Comparison of ENCODE assay signal across 9 mouse cellular contexts in the genomic region with DNA sequence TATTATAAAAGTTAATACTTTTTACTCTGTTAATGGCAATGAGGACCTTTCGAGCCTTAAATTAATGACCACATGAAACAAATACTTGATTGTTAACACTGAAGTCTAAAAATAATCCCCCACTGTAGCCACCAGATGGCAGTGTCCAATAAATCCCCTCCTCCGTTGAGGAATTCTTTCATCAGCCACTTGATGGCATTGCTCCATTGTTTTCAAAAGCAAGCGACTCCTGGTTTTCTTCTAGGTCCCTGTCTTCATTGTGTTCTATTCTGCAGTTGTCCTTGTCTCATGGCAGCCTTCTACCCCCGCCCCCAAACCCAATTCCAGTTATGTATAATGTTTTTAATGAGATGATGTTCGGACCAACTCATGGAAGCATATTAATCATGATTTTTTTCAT.
DNase-seq lines count a peak whose midpoint lies in the region; ATAC-seq and TF ChIP-seq lines count a peak whose summit lies in the region.
"Had no signal": no experiment of that assay in that cellular context is flagged by ENCODE, and none has a peak within 500 bp of the region (broad histone marks: within the 10 kb centered on the region; RNA-seq: fewer than 3 reads in every experiment).

No protein-coding gene starts in this region.

- DNase-seq in NIH3T3 (ENCODE audit: low read depth) = peak; percentile 83
- DNase-seq in cerebellum, postnatal 36 days = peak; percentile 41 to 69
- DNase-seq in heart, postnatal 4 days = peak; percentile 63
- peak; percentile 18 to 33 for DNase-seq in left cerebral cortex, postnatal 36 days (ENCODE audit: low spot score in 2 of 2)
- no peak for DNase-seq in thymus, adult 18-20 months
- DNase-seq: liver, embryonic 13.5 days had no signal

- intact Hi-C loops in left cerebral cortex, postnatal 36 days (cut with DNase I) = loop anchor here (1.0 to 5.0 kb wide), 3 partner anchors 215 to 547 kb away; no protein-coding TSS in a partner anchor

- H3K27ac ChIP-seq in intestine, postnatal 0 days (ENCODE audit: low read depth, low read length) = no peak overlapping the region
- H3K27ac ChIP-seq in intestine, embryonic 15.5 days = no peak overlapping the region
- H3K27ac ChIP-seq in neural tube, embryonic 13.5 days (replicated peaks) = no peak overlapping the region
- H3K27ac ChIP-seq: liver, embryonic 13.5 days had no signal

- 17% methylated on average over 5 of the region's 5 CpGs for WGBS in intestine, postnatal 0 days
- WGBS in intestine, embryonic 15.5 days = 16% methylated on average over 5 of the region's 5 CpGs
- 19% methylated on average over 5 of the region's 5 CpGs for WGBS in neural tube, embryonic 13.5 days

- ATAC-seq in intestine, postnatal 0 days = no peak
- ATAC-seq in intestine, embryonic 15.5 days = no peak
- 0 out of 2 replicates have a peak, but pooled peaks have one; percentile 65 for ATAC-seq in neural tube, embryonic 13.5 days (ENCODE audit: low read depth)

- H3K4me3 ChIP-seq in intestine, postnatal 0 days (ENCODE audit: low read depth, low read length) = no peak overlapping the region
- H3K4me3 ChIP-seq in intestine, embryonic 15.5 days (replicated peaks) = no peak overlapping the region
- H3K4me3 ChIP-seq in neural tube, embryonic 13.5 days = no peak overlapping the region
- H3K4me3 ChIP-seq: liver, embryonic 13.5 days had no signal

- no peaks in the 10 kb centered on the region for H3K36me3 ChIP-seq in intestine, postnatal 0 days (ENCODE audit: control insufficient read depth, insufficient read depth)
- H3K36me3 ChIP-seq in intestine, embryonic 15.5 days = no peaks in the 10 kb centered on the region
- H3K36me3 ChIP-seq in neural tube, embryonic 13.5 days = no peaks in the 10 kb centered on the region
- H3K36me3 ChIP-seq: liver, embryonic 13.5 days had no signal

- no peaks in the 10 kb centered on the region for H3K4me1 ChIP-seq in intestine, postnatal 0 days (replicated peaks; ENCODE audit: control insufficient read depth, insufficient read depth, low read length)
- H3K4me1 ChIP-seq in intestine, embryonic 15.5 days (replicated peaks) = no peaks in the 10 kb centered on the region
- no peaks in the 10 kb centered on the region for H3K4me1 ChIP-seq in neural tube, embryonic 13.5 days (replicated peaks)
- H3K4me1 ChIP-seq: liver, embryonic 13.5 days had no signal

- no peak overlapping the region for H3K4me2 ChIP-seq in intestine, postnatal 0 days (replicated peaks; ENCODE audit: low read depth)
- no peak overlapping the region for H3K4me2 ChIP-seq in intestine, embryonic 15.5 days (replicated peaks)
- H3K4me2 ChIP-seq in neural tube, embryonic 13.5 days = no peak overlapping the region
- H3K4me2 ChIP-seq: liver, embryonic 13.5 days had no signal

- H3K27me3 ChIP-seq in intestine, postnatal 0 days (replicated peaks; ENCODE audit: control insufficient read depth, insufficient read depth, low read length) = no peaks in the 10 kb centered on the region
- no peaks in the 10 kb centered on the region for H3K27me3 ChIP-seq in intestine, embryonic 15.5 days (replicated peaks)
- no peaks in the 10 kb centered on the region for H3K27me3 ChIP-seq in neural tube, embryonic 13.5 days
- H3K27me3 ChIP-seq: liver, embryonic 13.5 days had no signal

- H3K9me3 ChIP-seq in intestine, postnatal 0 days (ENCODE audit: control insufficient read depth) = no peaks in the 10 kb centered on the region
- H3K9me3 ChIP-seq in intestine, embryonic 15.5 days = no peaks in the 10 kb centered on the region
- H3K9me3 ChIP-seq in neural tube, embryonic 13.5 days = no peaks in the 10 kb centered on the region
- H3K9me3 ChIP-seq: liver, embryonic 13.5 days had no signal

- peak; percentile 92 for TF ChIP-seq CTCF in intestine, postnatal 0 days (IDR thresholded peaks at IDR 0.05; ENCODE audit: low read depth)

- no peak overlapping the region for H3K9ac ChIP-seq in intestine, postnatal 0 days (ENCODE audit: low read depth, low read length)
- H3K9ac ChIP-seq in intestine, embryonic 15.5 days = no peak overlapping the region
- no peak overlapping the region for H3K9ac ChIP-seq in neural tube, embryonic 13.5 days
- H3K9ac ChIP-seq: liver, embryonic 13.5 days had no signal

Comparison
In these comparisons a context has a peak if more than half of its experiments do, and no peak if none do; other contexts are left out.
1. DNase-seq: peak in NIH3T3 (single experiment), cerebellum, postnatal 36 days (2 of 2), heart, postnatal 4 days (single experiment) and left cerebral cortex, postnatal 36 days (2 of 2); none in thymus, adult 18-20 months (0 of 2).